Mouse (Mus musculus) stomach, postnatal 0 days (tissue): ENCODE results near the gene Kat2b. TPM values are rescaled to one million over a fixed set of nuclear protein-coding genes. Genes with fewer than 3 reads are reported as not detected.
"Not testable (repeated sequence)": the region's sequence is repeated elsewhere in the genome, so short reads cannot be mapped to it uniquely, and the experiment has no call there.

ENCODE experiments used
- ATAC-seq: fragments of 200-750 bp; cut with Nextera tagmentation; 2 replicates; pipeline ENCODE4 v1.8.0; 2017; ENCODE audit not compliant: low FRiP score, low TSS enrichment
- DNase-seq: peaks from one replicate; pipeline ENCODE4 v3.0.0-alpha.2; 2016; ENCODE audit warnings: low spot score
- H3K27ac ChIP-seq: fragments of 300-500 bp; sonication (generic); replicated peaks from 2 replicates; pipeline ENCODE4 v1.5.1; 2014; ENCODE audit warnings: mild to moderate bottlenecking, control low read depth
- H3K27me3 ChIP-seq: fragments of 300-500 bp; sonication (generic); 2 replicates; pipeline ENCODE4 v1.6.1; 2014; ENCODE audit warnings: low read length; ENCODE audit not compliant: control insufficient read depth, insufficient read depth
- H3K36me3 ChIP-seq: fragments of 300-500 bp; sonication (generic); 2 replicates; pipeline ENCODE4 v1.6.1; 2014; ENCODE audit warnings: low read length, mixed read lengths; ENCODE audit not compliant: control insufficient read depth, insufficient read depth
- H3K4me1 ChIP-seq: fragments of 300-500 bp; sonication (generic); replicated peaks from 2 replicates; pipeline ENCODE4 v1.6.1; 2014; ENCODE audit warnings: antibody characterized with exemption; ENCODE audit not compliant: control insufficient read depth, insufficient read depth
- H3K4me2 ChIP-seq: fragments of 300-500 bp; sonication (generic); replicated peaks from 2 replicates; pipeline ENCODE4 v1.6.1; 2014; ENCODE audit warnings: low read depth, mild to moderate bottlenecking, control low read depth, moderate library complexity
- H3K4me3 ChIP-seq: fragments of 300-500 bp; sonication (generic); 2 replicates; pipeline ENCODE4 v1.5.1; 2014; ENCODE audit warnings: low read depth, low read length, control low read depth
- H3K9ac ChIP-seq: fragments of 300-500 bp; sonication (generic); 2 replicates; pipeline ENCODE4 v1.6.1; 2014; ENCODE audit warnings: mild to moderate bottlenecking, low read length, control low read depth, mixed read lengths
- H3K9me3 ChIP-seq: fragments of 300-500 bp; sonication (generic); 2 replicates; pipeline ENCODE4 v1.6.1; 2016; ENCODE audit warnings: low read length; ENCODE audit not compliant: control insufficient read depth
- CTCF ChIP-seq: IDR thresholded peaks from 2 replicates; pipeline ENCODE4 v1.5.1; 2016; ENCODE audit warnings: antibody characterized with exemption, low read depth, mild to moderate bottlenecking, moderate library complexity
- EP300 ChIP-seq: optimal IDR thresholded peaks from 2 replicates; pipeline ENCODE3; 2016; ENCODE audit warnings: antibody characterized with exemption
- WGBS: fragments of 180-500 bp; shearing (Covaris S2); extraction: QIAGEN DNeasy Blood & Tissue Kit; methylation state at CpG from one replicate; pipeline ENCODE4 v1.1.7; 2014; 5-methylcytosine and 5-hydroxymethylcytosine counted together
- polyA plus RNA-seq: library from polyadenylated mRNA; unstranded; fragments of >200 nt; fragmentation: Nextera tagmentation; extraction: Ambion mirVana; gene quantifications from 2 replicates; pipeline ENCODE4 v1.2.1, GENCODE M21; 2015

Kat2b gene
- polyA plus RNA-seq, 1 experiment from 2014 or later, result 4.9 TPM

GRCm38 (mm10) chr17:53568118-53568517 is 1.5 kb downstream of the Kat2b start:
- Histone ChIP-seq H3K9ac (peak overlapping the region; percentile 92), H3K27ac (peak overlapping the region; percentile 98), H3K4me1 (no peaks in the 10 kb centered on the region), H3K36me3 (no peaks in the 10 kb centered on the region), H3K9me3 (no peaks in the 10 kb centered on the region), H3K4me2 (peak overlapping the region; percentile 96), H3K4me3 (peak overlapping the region; percentile 87), H3K27me3 (no peaks in the 10 kb centered on the region)
- under 1% methylated on average over 15 of the region's 15 CpGs for WGBS
- TF ChIP-seq CTCF, result no peak
- TF ChIP-seq EP300, result no peak
- peak; percentile 83 for DNase-seq
- ATAC-seq, result peak; percentile 79

GRCm38 (mm10) chr17:53568734-53569386 is 2.2 kb downstream of the Kat2b start:
- Histone ChIP-seq H3K36me3 (no peaks in the 10 kb centered on the region), H3K4me2 (peak overlapping the region; percentile 96), H3K9me3 (no peaks in the 10 kb centered on the region), H3K9ac (no peak overlapping the region; the same call in 1 of the 2 replicates), H3K4me1 (no peaks in the 10 kb centered on the region), H3K4me3 (peak overlapping the region; percentile 87), H3K27ac (no peak overlapping the region; the same call in 1 of the 2 replicates), H3K27me3 (no peaks in the 10 kb centered on the region)
- no peak for DNase-seq
- TF ChIP-seq EP300 (no peak), CTCF (0 out of 2 replicates have a peak, but pooled peaks have one; percentile 7)
- 45% methylated on average over 8 of the region's 8 CpGs for WGBS
- no peak for ATAC-seq

GRCm38 (mm10) chr17:53569829-53570228 is 3.2 kb downstream of the Kat2b start:
- H3K27ac ChIP-seq, result peak overlapping the region; percentile 77
- 15% methylated on average over 6 of the region's 6 CpGs for WGBS
- H3K9ac ChIP-seq, result peak overlapping the region; percentile 27; the same call in 1 of the 2 replicates
- no peaks in the 10 kb centered on the region for H3K4me1 ChIP-seq
- no peaks in the 10 kb centered on the region for H3K27me3 ChIP-seq
- H3K4me3 ChIP-seq, result peak overlapping the region; percentile 15; the same call in 1 of the 2 replicates
- no peaks in the 10 kb centered on the region for H3K9me3 ChIP-seq
- ATAC-seq (no peak; the same call in 1 of the 2 replicates), DNase-seq (peak; percentile 71)
- H3K4me2 ChIP-seq, result peak overlapping the region; percentile 45
- TF ChIP-seq EP300 (no peak), CTCF (no peak)
- no peaks in the 10 kb centered on the region for H3K36me3 ChIP-seq

GRCm38 (mm10) chr17:53570361-53570875 is 3.8 kb downstream of the Kat2b start:
- DNase-seq, result peak; percentile 79
- no peak overlapping the region for H3K9ac ChIP-seq
- peak overlapping the region; percentile 77 for H3K27ac ChIP-seq
- H3K4me1 ChIP-seq, result no peaks in the 10 kb centered on the region
- peak; percentile 56 for ATAC-seq
- TF ChIP-seq CTCF (no peak), EP300 (no peak)
- H3K4me3 ChIP-seq, result no peak overlapping the region
- 33% methylated on average over 10 of the region's 10 CpGs for WGBS
- H3K4me2 ChIP-seq, result peak overlapping the region; percentile 45; the same call in 1 of the 2 replicates
- H3K27me3 ChIP-seq, result no peaks in the 10 kb centered on the region
- no peaks in the 10 kb centered on the region for H3K9me3 ChIP-seq
- H3K36me3 ChIP-seq, result no peaks in the 10 kb centered on the region

GRCm38 (mm10) chr17:53570932-53571331 is 4.3 kb downstream of the Kat2b start:
- DNase-seq, H3K9ac ChIP-seq, H3K27ac ChIP-seq, H3K36me3 ChIP-seq, H3K27me3 ChIP-seq, ATAC-seq, H3K4me3 ChIP-seq, H3K4me1 ChIP-seq, H3K9me3 ChIP-seq, H3K4me2 ChIP-seq: not testable (repeated sequence)
- 82% methylated on average over 5 of the region's 5 CpGs for WGBS

- Histone ChIP-seq H3K9ac (no peak overlapping the region), H3K27me3 (no peaks in the 10 kb centered on the region), H3K36me3 (no peaks in the 10 kb centered on the region), H3K4me2 (no peak overlapping the region), H3K9me3 (no peaks in the 10 kb centered on the region), H3K4me1 (no peaks in the 10 kb centered on the region), H3K4me3 (no peak overlapping the region), H3K27ac (no peak overlapping the region)
- DNase-seq (no peak), ATAC-seq (no peak)
- TF ChIP-seq EP300 (no peak), CTCF (peak; percentile 57)
- WGBS, result 55% methylated on average over 4 of the region's 4 CpGs
Observed at GRCm38 (mm10) chr17:53573019-53573556, 6.4 kb downstream of the Kat2b start.
